Mouse (Mus musculus): ENCODE results near the gene Flt1.

DNA sequence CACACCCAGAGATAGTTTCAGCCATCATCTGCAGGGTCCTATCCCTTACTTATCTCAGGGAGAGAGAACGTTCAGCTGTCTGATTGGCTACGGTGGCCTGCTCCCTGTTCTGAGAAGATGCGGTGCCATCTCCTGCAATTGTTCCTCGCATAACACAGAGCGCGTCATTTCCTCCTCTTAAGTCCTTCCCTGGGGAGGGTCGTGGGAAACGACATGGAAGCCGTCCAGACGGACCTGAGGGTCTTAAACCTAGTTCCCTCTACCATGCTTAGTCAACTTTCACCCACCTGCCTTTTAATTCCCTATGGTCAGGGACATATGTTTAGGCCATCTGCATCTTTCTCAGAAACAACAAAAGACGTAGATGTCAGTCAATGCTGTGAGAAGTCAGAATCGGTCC, 46.5 kb downstream of the Flt1 start:
- TF ChIP-seq CTCF (IDR thresholded peaks at IDR 0.05; ENCODE audit: insufficient read depth, low read length) (no peak), POLR2A (IDR thresholded peaks at IDR 0.05; ENCODE audit: borderline replicate concordance, extremely low read depth, low read depth, low read length) (no peak)

Data from lung, adult 2 months (tissue).